Mouse (Mus musculus): ENCODE data around the gene Sel1l2. TPM values are rescaled to one million over a fixed set of nuclear protein-coding genes. Genes with fewer than 3 reads are reported as not detected.

Sel1l2 gene
- polyA plus RNA-seq, 1 experiment from 2014 or later = not detected

Other genes with a start within 250 kb of the Sel1l2 start
- gene Gm17374, start 237.7 kb downstream of the Sel1l2 start, polyA plus RNA-seq (2018) = not detected in 3 replicates
- 11.3 to 25.4 TPM (median 16.7 TPM) in 3 replicates for gene Esf1, start 219.1 kb downstream of the Sel1l2 start, polyA plus RNA-seq (2018)
- 5.3 to 11.6 TPM (median 7.9 TPM) in 3 replicates for gene Ndufaf5, start 219.1 kb downstream of the Sel1l2 start, polyA plus RNA-seq (2018)
- 0.59 to 1.5 TPM (median 0.67 TPM) in 3 replicates for gene Macrod2, start 5.6 kb upstream of the Sel1l2 start, polyA plus RNA-seq (2018)